Mouse (Mus musculus): Measurements from ENCODE around the gene Kif26a. TPM values are rescaled to one million over a fixed set of nuclear protein-coding genes. Genes with fewer than 3 reads are reported as not detected.
A peak's percentile ranks its signal among the peaks of the same experiment; 100 is the strongest.

Gene Kif26a
- polyA plus RNA-seq, 1 experiment from 2014 or later, result 2.4 TPM

DNA sequence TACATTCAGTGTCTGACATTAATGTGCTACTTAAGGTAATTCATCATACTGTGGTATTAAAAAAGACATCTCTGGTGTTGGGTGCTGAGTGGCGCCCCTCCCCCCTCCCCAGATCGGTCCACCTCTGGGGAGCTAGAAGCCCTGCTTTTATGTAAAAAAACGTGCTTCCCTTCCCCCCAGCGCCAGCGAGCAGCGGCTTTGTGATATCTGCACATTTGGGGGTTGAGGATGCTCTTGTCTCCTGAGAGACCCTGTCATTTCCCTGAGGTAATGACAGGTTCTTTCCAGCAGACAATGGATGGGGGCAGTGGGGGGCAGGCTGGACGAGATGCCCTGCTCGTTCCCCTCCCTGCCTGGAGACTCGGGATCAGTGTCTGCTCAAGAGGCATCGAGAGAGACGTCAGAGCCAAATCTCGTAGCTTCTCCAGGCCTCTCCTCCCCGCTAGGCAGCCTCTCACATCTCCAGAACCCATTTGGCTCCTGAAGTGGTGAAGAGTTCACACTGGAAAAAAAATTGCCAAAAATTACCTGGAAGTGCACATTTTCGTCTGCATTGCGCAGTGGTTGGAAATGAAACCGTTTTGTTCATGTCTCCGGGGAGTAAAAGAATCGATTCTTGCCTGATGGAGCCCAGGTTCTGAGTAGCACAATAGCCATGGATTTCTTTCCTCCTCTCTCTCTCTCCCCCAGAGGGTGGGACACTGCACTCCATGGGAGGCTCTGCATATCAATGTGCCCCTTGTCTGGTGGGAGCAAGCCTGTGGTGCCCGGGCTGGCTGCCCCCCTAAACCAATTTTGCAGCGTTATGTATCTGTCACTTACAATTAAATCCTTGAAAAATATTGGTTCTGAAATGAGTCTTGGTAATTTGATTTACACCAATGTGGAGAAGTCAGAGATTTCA lies 24.9 kb downstream of the Kif26a start:
- Histone ChIP-seq H3K9ac (no peak overlapping the region), H3K4me1 (replicated peaks) (peaks cover 17% of the 10 kb centered on the region), H3K27ac (no peak overlapping the region), H3K27me3 (no peaks in the 10 kb centered on the region), H3K36me3 (no peaks in the 10 kb centered on the region), H3K9me3 (replicated peaks) (no peaks in the 10 kb centered on the region), H3K4me2 (no peak overlapping the region), H3K4me3 (no peak overlapping the region)
- 44% methylated on average over 20 of the region's 20 CpGs for WGBS
- no peak for ATAC-seq (replicated peaks; ENCODE audit: insufficient number of reproducible peaks, insufficient read depth, low FRiP score, low read depth)

DNA sequence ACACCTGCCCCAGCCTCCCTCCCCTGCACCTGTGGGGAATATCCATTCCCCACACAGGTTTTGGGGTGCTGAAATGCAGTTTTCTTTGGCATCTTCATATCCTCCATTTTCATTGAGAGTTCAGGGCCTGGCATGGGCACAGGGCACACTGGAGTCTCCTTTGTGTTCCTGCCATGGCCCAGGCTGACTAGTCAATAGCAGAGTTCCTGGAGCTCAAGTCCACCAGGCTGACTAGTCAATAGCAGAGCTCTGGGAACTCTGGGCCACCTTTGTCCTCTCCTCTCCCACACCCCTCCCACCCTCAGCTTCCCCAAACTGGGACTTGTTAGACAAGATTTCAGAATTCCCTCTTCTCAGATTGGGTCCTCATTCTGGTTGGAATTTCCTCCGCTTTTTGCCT lies 25.6 kb downstream of the Kif26a start:
- Histone ChIP-seq H3K4me2 (no peak overlapping the region), H3K36me3 (no peaks in the 10 kb centered on the region), H3K4me1 (replicated peaks) (peaks cover 17% of the 10 kb centered on the region), H3K4me3 (no peak overlapping the region), H3K27me3 (no peaks in the 10 kb centered on the region), H3K27ac (no peak overlapping the region), H3K9ac (no peak overlapping the region), H3K9me3 (replicated peaks) (no peaks in the 10 kb centered on the region)
- no peak for ATAC-seq (replicated peaks; ENCODE audit: insufficient number of reproducible peaks, insufficient read depth, low FRiP score, low read depth)
- WGBS, result 83% methylated on average over 1 of the region's 1 CpGs

DNA sequence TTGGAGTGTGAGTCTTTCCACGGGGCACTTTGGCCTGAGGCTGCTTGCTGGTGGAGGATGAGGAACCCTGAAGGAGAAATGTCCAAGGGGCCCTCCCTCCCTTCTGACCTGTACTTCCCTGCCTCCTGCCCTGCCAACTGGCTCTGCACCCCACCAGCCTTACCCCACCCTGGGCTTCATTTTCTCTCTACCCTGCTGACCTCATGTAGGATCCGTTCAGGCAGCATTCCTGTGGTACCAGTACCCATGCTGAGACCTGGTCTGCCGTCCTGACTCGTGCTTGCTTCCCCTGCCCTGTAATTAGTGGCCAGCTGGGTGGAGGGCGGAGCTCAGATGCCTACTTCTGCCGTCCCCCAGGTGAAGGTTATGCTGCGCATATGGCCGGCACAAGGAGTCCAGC lies 26.2 kb downstream of the Kif26a start:
- 69% methylated on average over 8 of the region's 8 CpGs for WGBS
- H3K4me1 ChIP-seq (replicated peaks), result peaks cover 17% of the 10 kb centered on the region
- H3K36me3 ChIP-seq, result no peaks in the 10 kb centered on the region
- H3K27me3 ChIP-seq, result no peaks in the 10 kb centered on the region
- H3K4me2 ChIP-seq, result no peak overlapping the region
- no peak for ATAC-seq (replicated peaks; ENCODE audit: insufficient number of reproducible peaks, insufficient read depth, low FRiP score, low read depth)
- H3K27ac ChIP-seq, result no peak overlapping the region
- no peak overlapping the region for H3K9ac ChIP-seq
- H3K9me3 ChIP-seq (replicated peaks), result no peaks in the 10 kb centered on the region
- no peak overlapping the region for H3K4me3 ChIP-seq

DNA sequence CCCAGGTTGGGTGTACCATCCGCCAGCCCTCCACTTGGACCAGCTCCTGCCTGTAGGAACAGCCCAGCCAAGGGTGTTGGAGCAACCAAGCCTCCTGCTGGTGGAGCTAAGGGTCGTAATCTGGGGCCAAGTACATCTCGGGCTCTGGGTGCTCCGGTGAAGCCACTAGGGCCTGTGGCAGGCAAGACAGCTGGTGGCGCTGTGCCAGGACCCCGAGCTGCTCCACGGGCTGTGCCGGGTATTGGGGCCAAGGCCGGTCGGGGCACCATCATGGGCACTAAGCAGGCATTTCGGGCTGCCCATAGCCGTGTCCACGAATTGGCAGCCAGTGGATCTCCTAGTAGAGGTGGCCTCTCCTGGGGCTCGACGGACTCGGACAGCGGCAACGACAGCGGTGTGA lies 31.7 kb downstream of the Kif26a start:
- no peak for ATAC-seq (replicated peaks; ENCODE audit: insufficient number of reproducible peaks, insufficient read depth, low FRiP score, low read depth)
- Histone ChIP-seq H3K9me3 (replicated peaks) (no peaks in the 10 kb centered on the region), H3K36me3 (no peaks in the 10 kb centered on the region), H3K4me1 (replicated peaks) (0 out of 2 replicates have a peak, but pooled peaks cover 9% of the 10 kb centered on the region), H3K27ac (no peak overlapping the region), H3K4me3 (no peak overlapping the region), H3K9ac (no peak overlapping the region), H3K27me3 (no peaks in the 10 kb centered on the region), H3K4me2 (no peak overlapping the region)
- WGBS, result 94% methylated on average over 19 of the region's 19 CpGs

DNA sequence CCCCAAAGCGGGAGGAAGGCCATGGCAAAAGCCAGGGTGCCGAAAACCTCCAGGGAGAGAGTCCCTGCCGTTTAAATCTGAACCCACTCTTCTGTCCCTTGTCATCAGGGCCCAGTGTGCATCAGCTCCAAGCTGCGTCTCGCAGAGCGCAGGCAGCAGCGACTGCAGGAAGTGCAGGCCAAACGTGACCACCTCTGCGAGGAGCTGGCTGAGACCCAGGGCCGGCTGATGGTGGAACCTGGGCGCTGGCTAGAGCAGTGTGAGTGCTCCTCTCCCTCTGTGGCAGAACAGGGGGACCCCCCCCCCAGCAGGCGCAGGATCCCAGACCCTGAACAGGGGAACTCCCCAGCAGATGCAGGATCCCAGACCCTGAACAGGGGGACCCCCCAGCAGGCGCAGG lies 33.7 kb downstream of the Kif26a start:
- Histone ChIP-seq H3K27me3 (no peaks in the 10 kb centered on the region), H3K36me3 (no peaks in the 10 kb centered on the region), H3K27ac (no peak overlapping the region), H3K4me2 (no peak overlapping the region), H3K4me3 (no peak overlapping the region), H3K9ac (no peak overlapping the region), H3K4me1 (replicated peaks) (peaks cover 21% of the 10 kb centered on the region), H3K9me3 (replicated peaks) (no peaks in the 10 kb centered on the region)
- 76% methylated on average over 13 of the region's 13 CpGs for WGBS
- no peak for ATAC-seq (replicated peaks; ENCODE audit: insufficient number of reproducible peaks, insufficient read depth, low FRiP score, low read depth)

DNA sequence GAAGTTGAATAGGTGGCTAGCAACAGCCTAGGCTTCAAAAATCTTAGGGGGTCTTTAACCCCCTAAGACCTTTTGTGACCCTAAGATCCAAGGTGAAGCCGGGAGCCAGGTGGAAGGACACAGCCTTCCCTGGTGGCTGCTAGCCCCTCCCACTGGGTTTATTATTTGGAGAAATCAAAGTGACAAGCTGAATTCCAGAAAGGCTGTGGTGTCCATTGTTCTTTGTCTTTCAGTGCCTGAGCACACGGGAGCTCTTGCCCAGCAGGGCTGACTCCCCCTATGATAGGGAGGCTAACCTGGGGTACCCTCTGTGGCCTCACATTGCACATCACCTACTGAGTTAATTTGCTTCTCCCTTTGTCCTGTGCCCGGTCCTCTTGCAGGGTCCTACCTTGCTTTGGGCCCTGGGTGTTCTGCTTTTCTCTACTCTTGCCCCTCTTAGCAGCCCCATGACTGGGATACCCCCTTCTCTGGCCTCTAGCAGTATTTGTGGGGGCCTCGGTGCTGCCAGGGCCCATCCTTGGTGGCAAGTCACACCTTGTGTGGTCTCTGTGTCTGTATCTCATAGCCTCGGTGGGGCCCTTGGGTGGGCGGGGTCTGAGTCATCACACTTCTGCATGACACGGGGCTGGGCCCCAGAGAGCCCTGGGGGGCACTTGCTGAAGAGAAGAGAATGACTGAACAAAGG lies 36.1 kb downstream of the Kif26a start:
- no peak for ATAC-seq (replicated peaks; ENCODE audit: insufficient number of reproducible peaks, insufficient read depth, low FRiP score, low read depth)
- no peak overlapping the region for H3K4me3 ChIP-seq
- H3K36me3 ChIP-seq, result no peaks in the 10 kb centered on the region
- no peak overlapping the region for H3K9ac ChIP-seq
- H3K4me2 ChIP-seq, result no peak overlapping the region
- H3K27me3 ChIP-seq, result no peaks in the 10 kb centered on the region
- peaks cover 22% of the 10 kb centered on the region for H3K4me1 ChIP-seq (replicated peaks)
- 49% methylated on average over 7 of the region's 7 CpGs for WGBS
- H3K27ac ChIP-seq, result no peak overlapping the region
- no peaks in the 10 kb centered on the region for H3K9me3 ChIP-seq (replicated peaks)

DNA sequence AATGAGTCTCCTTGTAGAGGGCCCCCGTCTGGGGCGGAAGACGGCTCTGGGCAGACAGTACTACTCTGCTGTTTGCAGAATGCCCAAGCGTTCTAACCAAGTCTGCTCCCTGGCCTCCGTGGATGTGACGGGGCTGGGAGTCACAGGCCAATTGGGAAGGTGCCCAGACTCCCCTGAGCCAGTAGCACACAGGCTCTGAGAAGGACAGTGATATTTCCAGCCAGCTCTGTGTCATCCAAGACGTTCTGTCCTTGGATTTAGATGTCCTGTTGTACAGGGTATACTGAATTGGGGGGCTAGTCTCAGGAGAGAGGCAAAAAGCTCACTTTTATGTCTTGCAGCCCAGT lies 36.6 kb downstream of the Kif26a start:
- no peaks in the 10 kb centered on the region for H3K36me3 ChIP-seq
- H3K27ac ChIP-seq, result no peak overlapping the region
- peaks cover 22% of the 10 kb centered on the region for H3K4me1 ChIP-seq (replicated peaks)
- no peak overlapping the region for H3K4me3 ChIP-seq
- no peaks in the 10 kb centered on the region for H3K9me3 ChIP-seq (replicated peaks)
- H3K27me3 ChIP-seq, result no peaks in the 10 kb centered on the region
- ATAC-seq (replicated peaks; ENCODE audit: insufficient number of reproducible peaks, insufficient read depth, low FRiP score, low read depth), result no peak
- no peak overlapping the region for H3K9ac ChIP-seq
- no peak overlapping the region for H3K4me2 ChIP-seq
- WGBS, result 33% methylated on average over 7 of the region's 7 CpGs

DNA sequence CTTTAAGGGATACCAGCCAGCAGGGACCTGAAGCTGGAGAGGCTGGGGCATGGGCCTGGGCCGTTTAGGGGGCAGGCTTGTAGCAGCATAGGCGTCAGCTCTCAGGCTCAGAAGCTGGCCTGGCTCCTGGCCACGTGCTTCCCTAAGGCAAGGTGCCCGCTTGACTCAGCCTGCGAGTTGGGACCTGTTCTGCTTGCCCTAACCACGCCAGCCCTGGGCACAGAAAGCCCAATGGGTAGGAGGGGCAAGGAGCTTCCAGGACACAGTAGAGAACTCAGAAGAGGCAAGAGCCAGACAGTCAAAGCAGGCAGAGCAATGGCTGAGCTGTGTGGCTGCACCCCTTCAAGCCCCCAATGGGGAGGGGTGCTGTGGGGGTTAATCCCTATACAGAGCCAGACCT lies 37.7 kb downstream of the Kif26a start:
- no peak for ATAC-seq (replicated peaks; ENCODE audit: insufficient number of reproducible peaks, insufficient read depth, low FRiP score, low read depth)
- H3K4me1 ChIP-seq (replicated peaks), result peaks cover 22% of the 10 kb centered on the region
- no peak overlapping the region for H3K9ac ChIP-seq
- no peaks in the 10 kb centered on the region for H3K36me3 ChIP-seq
- 56% methylated on average over 6 of the region's 6 CpGs for WGBS
- no peak overlapping the region for H3K4me3 ChIP-seq
- H3K4me2 ChIP-seq, result no peak overlapping the region
- H3K9me3 ChIP-seq (replicated peaks), result no peaks in the 10 kb centered on the region
- no peaks in the 10 kb centered on the region for H3K27me3 ChIP-seq
- H3K27ac ChIP-seq, result peak overlapping the region; percentile 81

DNA sequence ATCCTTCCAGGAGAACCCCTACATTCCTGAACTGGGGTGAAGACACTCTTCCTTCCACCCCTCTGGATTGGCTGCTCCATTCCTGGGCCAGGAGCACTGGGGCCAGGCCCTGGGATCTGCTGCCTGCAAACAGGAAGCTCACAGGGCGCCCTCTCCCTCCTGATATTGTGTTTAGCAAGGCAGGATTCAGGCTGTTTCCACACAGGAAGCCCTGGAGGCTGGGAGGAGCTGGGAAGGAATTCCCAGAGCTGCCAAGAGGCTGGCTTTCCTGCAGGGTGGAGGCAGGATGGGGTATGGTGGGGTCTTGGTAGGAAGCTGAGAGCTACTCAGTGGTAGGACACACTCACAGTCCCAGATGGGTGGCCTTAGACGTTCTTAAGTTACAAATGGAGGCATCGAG lies 38.4 kb downstream of the Kif26a start:
- H3K27me3 ChIP-seq, result no peaks in the 10 kb centered on the region
- H3K4me2 ChIP-seq, result no peak overlapping the region
- no peak overlapping the region for H3K9ac ChIP-seq
- H3K4me3 ChIP-seq, result no peak overlapping the region
- peaks cover 22% of the 10 kb centered on the region for H3K4me1 ChIP-seq (replicated peaks)
- H3K9me3 ChIP-seq (replicated peaks), result no peaks in the 10 kb centered on the region
- no peaks in the 10 kb centered on the region for H3K36me3 ChIP-seq
- peak overlapping the region; percentile 81 for H3K27ac ChIP-seq
- 35% methylated on average over 3 of the region's 3 CpGs for WGBS
- ATAC-seq (replicated peaks; ENCODE audit: insufficient number of reproducible peaks, insufficient read depth, low FRiP score, low read depth), result peak; percentile 78

DNA sequence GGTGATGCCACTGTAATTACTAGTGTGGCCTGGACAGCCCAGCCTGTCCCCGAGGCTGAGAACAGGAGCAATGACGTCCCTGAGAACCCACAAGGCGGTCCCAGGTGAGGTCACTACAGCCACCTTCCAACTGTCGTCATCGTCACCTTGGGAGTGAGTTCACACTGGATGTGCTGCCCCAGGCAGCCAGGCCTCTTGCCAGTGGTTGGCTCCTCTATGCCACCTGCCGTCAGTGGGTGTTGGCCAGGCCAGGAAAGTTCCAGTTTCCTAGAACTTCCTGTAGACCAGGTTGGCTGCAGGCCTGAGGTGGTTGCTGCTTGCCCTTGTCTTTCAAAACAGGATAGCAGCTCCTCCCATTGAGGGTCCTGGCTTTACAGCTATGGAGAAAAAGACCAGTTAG lies 40.9 kb downstream of the Kif26a start:
- H3K4me3 ChIP-seq, result no peak overlapping the region
- no peak overlapping the region for H3K4me2 ChIP-seq
- no peaks in the 10 kb centered on the region for H3K9me3 ChIP-seq (replicated peaks)
- 73% methylated on average over 6 of the region's 6 CpGs for WGBS
- no peak overlapping the region for H3K9ac ChIP-seq
- H3K4me1 ChIP-seq (replicated peaks), result peaks cover 19% of the 10 kb centered on the region
- no peak overlapping the region for H3K27ac ChIP-seq
- ATAC-seq (replicated peaks; ENCODE audit: insufficient number of reproducible peaks, insufficient read depth, low FRiP score, low read depth), result no peak
- H3K27me3 ChIP-seq, result no peaks in the 10 kb centered on the region; the same call in 1 of the 2 replicates
- H3K36me3 ChIP-seq, result no peaks in the 10 kb centered on the region

DNA sequence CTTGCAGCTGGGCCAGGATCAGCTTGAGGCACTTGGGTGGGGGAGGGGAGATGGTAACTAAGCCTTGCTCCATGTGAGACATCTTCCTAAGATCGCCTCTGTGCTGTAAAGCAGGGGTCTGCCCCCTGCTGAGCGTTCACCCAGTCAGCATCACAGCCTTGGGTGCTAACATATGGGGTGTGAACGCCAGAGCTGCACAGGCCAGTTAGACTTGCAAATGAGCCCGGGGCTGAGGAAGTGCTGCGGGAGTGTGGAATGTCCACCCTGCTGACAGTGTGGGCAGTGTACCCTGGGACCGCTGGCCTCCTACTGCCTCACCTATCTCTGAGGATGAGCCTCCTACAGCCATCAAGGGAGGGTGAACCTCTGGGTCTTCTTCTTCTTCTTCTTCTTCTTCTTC lies 45.7 kb downstream of the Kif26a start:
- WGBS, result 21% methylated on average over 6 of the region's 6 CpGs
- Histone ChIP-seq H3K4me3 (no peak overlapping the region), H3K9me3 (replicated peaks) (no peaks in the 10 kb centered on the region), H3K27ac (no peak overlapping the region), H3K4me1 (replicated peaks) (peaks cover 7% of the 10 kb centered on the region), H3K36me3 (no peaks in the 10 kb centered on the region), H3K9ac (no peak overlapping the region), H3K27me3 (peaks cover 26% of the 10 kb centered on the region), H3K4me2 (no peak overlapping the region)
- ATAC-seq (replicated peaks; ENCODE audit: insufficient number of reproducible peaks, insufficient read depth, low FRiP score, low read depth), result no peak

DNA sequence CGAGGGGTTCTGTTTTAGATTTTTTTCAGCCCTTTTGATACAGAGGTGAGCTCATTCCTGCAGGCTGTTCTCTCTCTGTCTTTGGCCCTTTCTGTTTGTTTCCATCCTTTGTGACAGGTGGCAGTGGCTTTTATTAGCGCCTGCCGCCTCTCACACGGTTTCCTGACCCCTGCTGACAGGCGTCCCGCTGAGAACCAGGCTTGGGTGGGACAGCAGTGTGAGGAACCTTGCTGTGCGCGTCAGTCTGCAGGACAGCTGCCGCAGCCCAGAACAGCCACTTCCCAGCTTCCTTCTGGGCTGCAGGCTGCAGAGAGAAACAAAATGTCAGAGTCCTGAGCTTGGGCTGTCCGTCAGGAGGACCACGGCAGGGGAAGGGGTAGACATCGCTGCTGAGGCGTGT lies 49.0 kb downstream of the Kif26a start:
- H3K27me3 ChIP-seq, result peaks cover 31% of the 10 kb centered on the region
- H3K4me2 ChIP-seq, result peak overlapping the region; percentile 44
- no peaks in the 10 kb centered on the region for H3K36me3 ChIP-seq
- 6% methylated on average over 13 of the region's 13 CpGs for WGBS
- H3K27ac ChIP-seq, result no peak overlapping the region
- ATAC-seq (replicated peaks; ENCODE audit: insufficient number of reproducible peaks, insufficient read depth, low FRiP score, low read depth), result no peak
- H3K9me3 ChIP-seq (replicated peaks), result no peaks in the 10 kb centered on the region
- H3K4me3 ChIP-seq, result peak overlapping the region; percentile 2; the same call in 1 of the 2 replicates
- peaks cover 7% of the 10 kb centered on the region for H3K4me1 ChIP-seq (replicated peaks)
- H3K9ac ChIP-seq, result no peak overlapping the region
